Mouse (Mus musculus): ENCODE data around the gene Cpe. TPM values are rescaled to one million over a fixed set of nuclear protein-coding genes. Genes with fewer than 3 reads are reported as not detected.

Cpe gene
- polyA plus RNA-seq, 1 experiment from 2014 or later: 470 TPM

- no peaks in the 10 kb centered on the region for H3K27me3 ChIP-seq (replicated peaks; ENCODE audit: control insufficient read depth, insufficient read depth, low read length)
- H3K9ac ChIP-seq (replicated peaks; ENCODE audit: low read depth, low read length): no peak overlapping the region
- no peak overlapping the region for H3K4me3 ChIP-seq (replicated peaks; ENCODE audit: low read length)
- WGBS: 77% methylated on average over 9 of the region's 9 CpGs
- H3K9me3 ChIP-seq (ENCODE audit: control insufficient read depth, low read length): no peaks in the 10 kb centered on the region
- no peak overlapping the region for H3K27ac ChIP-seq (ENCODE audit: low read length)
- no peak overlapping the region for H3K4me2 ChIP-seq (ENCODE audit: low read length)
- H3K36me3 ChIP-seq (ENCODE audit: control insufficient read depth, insufficient read depth): no peaks in the 10 kb centered on the region
- no peak for ATAC-seq
- H3K4me1 ChIP-seq (replicated peaks; ENCODE audit: control insufficient read depth, insufficient read depth, low read length): no peaks in the 10 kb centered on the region
Observed at GRCm38 (mm10) chr8:64575001-64575400, 117.9 kb downstream of the Cpe start.

GRCm38 (mm10) chr8:64548054-64548850 is 144.6 kb downstream of the Cpe start:
- no peaks in the 10 kb centered on the region for H3K9me3 ChIP-seq (ENCODE audit: control insufficient read depth, low read length)
- ATAC-seq: peak; percentile 87
- H3K27ac ChIP-seq (ENCODE audit: low read length): no peak overlapping the region
- H3K4me1 ChIP-seq (replicated peaks; ENCODE audit: control insufficient read depth, insufficient read depth, low read length): no peaks in the 10 kb centered on the region
- no peak overlapping the region for H3K4me3 ChIP-seq (replicated peaks; ENCODE audit: low read length)
- H3K27me3 ChIP-seq (replicated peaks; ENCODE audit: control insufficient read depth, insufficient read depth, low read length): no peaks in the 10 kb centered on the region
- H3K36me3 ChIP-seq (ENCODE audit: control insufficient read depth, insufficient read depth): no peaks in the 10 kb centered on the region
- 24% methylated on average over 5 of the region's 5 CpGs for WGBS
- H3K4me2 ChIP-seq (ENCODE audit: low read length): no peak overlapping the region
- H3K9ac ChIP-seq (replicated peaks; ENCODE audit: low read depth, low read length): no peak overlapping the region

GRCm38 (mm10) chr8:64543441-64543840 is 149.4 kb downstream of the Cpe start:
- H3K9me3 ChIP-seq (ENCODE audit: control insufficient read depth, low read length): no peaks in the 10 kb centered on the region; the same call in 1 of the 2 replicates
- no peaks in the 10 kb centered on the region for H3K4me1 ChIP-seq (replicated peaks; ENCODE audit: control insufficient read depth, insufficient read depth, low read length)
- no peak overlapping the region for H3K4me3 ChIP-seq (replicated peaks; ENCODE audit: low read length)
- H3K27ac ChIP-seq (ENCODE audit: low read length): no peak overlapping the region
- no peaks in the 10 kb centered on the region for H3K27me3 ChIP-seq (replicated peaks; ENCODE audit: control insufficient read depth, insufficient read depth, low read length)
- ATAC-seq: no peak
- no peak overlapping the region for H3K4me2 ChIP-seq (ENCODE audit: low read length)
- no peak overlapping the region for H3K9ac ChIP-seq (replicated peaks; ENCODE audit: low read depth, low read length)
- 53% methylated on average over 7 of the region's 7 CpGs for WGBS
- H3K36me3 ChIP-seq (ENCODE audit: control insufficient read depth, insufficient read depth): no peaks in the 10 kb centered on the region

Other genes starting within 250 kb of the Cpe start
- gene Msmo1, start 40.7 kb upstream of the Cpe start, polyA plus RNA-seq (2015; fragmentation: Nextera tagmentation; extraction: Ambion mirVana): 155 and 156 TPM in 2 replicates
- gene Klhl2, start 157.0 kb upstream of the Cpe start, polyA plus RNA-seq (2015; fragmentation: Nextera tagmentation; extraction: Ambion mirVana): 30.1 and 32.9 TPM in 2 replicates

Data from forebrain, embryonic 16.5 days (tissue).